Mouse (Mus musculus) thymus, adult 2 months (tissue): Measurements from ENCODE around the gene Tas1r1.

Experiments used
- CTCF ChIP-seq: fragments of 200-500 bp; IDR thresholded peaks from 2 replicates; pipeline ENCODE4 v1.5.1; 2012; ENCODE audit warnings: mild to moderate bottlenecking, control low read depth, low read length, moderate library complexity, borderline replicate concordance; ENCODE audit not compliant: control insufficient read depth, poor library complexity, insufficient read depth; ENCODE audit errors: extremely low read depth
- POLR2A ChIP-seq: fragments of 200-500 bp; IDR thresholded peaks from 2 replicates; pipeline ENCODE4 v1.6.1; 2012; ENCODE audit warnings: mild to moderate bottlenecking, low read length, control low read depth, moderate library complexity; ENCODE audit not compliant: control insufficient read depth, poor library complexity, insufficient read depth; ENCODE audit errors: extremely low read depth

GRCm38 (mm10) chr4:152068166-152068724 lies 29.9 kb upstream of the Tas1r1 start:
- TF ChIP-seq CTCF (no peak), POLR2A (no peak)
